Mouse (Mus musculus) lung, postnatal 0 days (tissue): ENCODE results near the gene Wdr82.

Experiments used
- CTCF ChIP-seq: IDR thresholded peaks from 2 replicates; pipeline ENCODE4 v1.5.1; 2016; ENCODE audit warnings: antibody characterized with exemption, mild to moderate bottlenecking
- EP300 ChIP-seq: IDR thresholded peaks from 2 replicates; pipeline ENCODE4 v1.6.1; 2016; ENCODE audit warnings: antibody characterized with exemption, mild to moderate bottlenecking, control low read depth

DNA sequence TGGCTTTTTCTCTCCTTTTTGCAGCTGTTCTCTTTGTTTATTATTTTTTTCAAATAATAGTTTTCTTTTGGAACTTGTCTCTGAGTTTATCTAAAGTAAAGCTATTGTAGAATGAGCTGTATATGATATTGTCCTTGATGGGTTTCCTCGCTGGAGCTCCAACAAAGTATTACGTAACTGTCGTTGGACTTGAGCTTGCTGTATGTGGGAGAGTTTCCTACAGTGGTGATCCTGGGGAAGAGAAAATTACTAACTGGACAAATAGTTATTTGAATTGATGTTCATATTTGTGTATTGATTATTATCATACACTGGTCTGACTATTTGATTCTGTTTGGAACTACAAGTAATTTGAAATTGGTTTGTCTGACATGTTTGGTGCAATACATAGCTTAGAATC is 1.8 kb downstream of the Wdr82 start:
- TF ChIP-seq CTCF (no peak), EP300 (no peak)
